Mouse (Mus musculus) heart, embryonic 15.5 days (tissue): ENCODE measurements around the gene Ccl21a. TPM values are rescaled to one million over a fixed set of nuclear protein-coding genes. Genes with fewer than 3 reads are reported as not detected.
"Not testable (repeated sequence)": the region's sequence is repeated elsewhere in the genome, so short reads cannot be mapped to it uniquely, and the experiment has no call there.

Source experiments
- ATAC-seq: fragments of 200-750 bp; cut with Nextera tagmentation; replicated peaks from 2 replicates; pipeline ENCODE4 v1.8.0; 2017; ENCODE audit warnings: low read depth, moderate TSS enrichment; ENCODE audit not compliant: insufficient number of reproducible peaks, insufficient read depth, low FRiP score
- H3K27ac ChIP-seq: fragments of 300-500 bp; sonication (generic); 2 replicates; pipeline ENCODE4 v1.5.1; 2015; ENCODE audit warnings: mild to moderate bottlenecking, inconsistent platforms
- H3K27me3 ChIP-seq: fragments of 300-500 bp; sonication (generic); 2 replicates; pipeline ENCODE4 v1.6.1; 2015; ENCODE audit warnings: inconsistent platforms
- H3K36me3 ChIP-seq: fragments of 300-500 bp; sonication (generic); 2 replicates; pipeline ENCODE4 v1.6.1; 2015; ENCODE audit warnings: mild to moderate bottlenecking, inconsistent platforms
- H3K4me1 ChIP-seq: fragments of 300-500 bp; sonication (generic); replicated peaks from 2 replicates; pipeline ENCODE4 v1.6.1; 2015; ENCODE audit warnings: inconsistent platforms
- H3K4me2 ChIP-seq: fragments of 300-500 bp; sonication (generic); 2 replicates; pipeline ENCODE4 v1.6.1; 2015; ENCODE audit warnings: inconsistent platforms, mild to moderate bottlenecking, moderate library complexity
- H3K4me3 ChIP-seq: fragments of 300-500 bp; sonication (generic); 2 replicates; pipeline ENCODE4 v1.5.1; 2015; ENCODE audit warnings: mild to moderate bottlenecking, inconsistent platforms
- H3K9ac ChIP-seq: fragments of 300-500 bp; sonication (generic); 2 replicates; pipeline ENCODE4 v1.6.1; 2015; ENCODE audit warnings: mild to moderate bottlenecking, inconsistent platforms
- H3K9me3 ChIP-seq: fragments of 300-500 bp; sonication (generic); replicated peaks from 2 replicates; pipeline ENCODE4 v1.6.1; 2016; ENCODE audit warnings: inconsistent platforms
- WGBS: fragments of 180-500 bp; shearing (Covaris S2); methylation state at CpG from one replicate; pipeline ENCODE4 v1.1.7; 2015; ENCODE audit warnings: mixed read lengths; 5-methylcytosine and 5-hydroxymethylcytosine counted together
- polyA plus RNA-seq: library from polyadenylated mRNA; unstranded; fragments of >200 nt; fragmentation: Nextera tagmentation; extraction: Ambion mirVana; gene quantifications from 2 replicates; pipeline ENCODE4 v1.2.1, GENCODE M21; 2015

Ccl21a gene
- 42.3 and 56.8 TPM in 2 replicates for polyA plus RNA-seq

DNA sequence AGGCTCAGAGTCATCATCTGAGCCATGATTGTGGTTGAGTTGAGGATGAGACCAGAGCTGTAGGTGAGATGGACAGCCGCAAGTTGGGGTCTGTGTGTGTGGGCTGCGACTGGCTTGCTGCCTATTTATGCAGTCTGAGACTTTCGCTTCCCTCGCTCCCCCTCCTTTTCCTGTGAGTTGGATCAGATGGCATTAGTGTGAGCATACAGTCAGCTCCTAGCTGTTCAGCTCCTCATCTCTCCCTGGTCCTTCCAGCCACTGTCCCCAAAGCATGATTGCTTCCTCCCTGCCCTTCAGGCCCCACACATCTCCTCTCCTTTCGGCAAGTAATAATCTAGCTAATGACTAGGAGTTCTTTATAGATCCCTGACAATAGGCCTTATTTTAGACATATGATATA is at the start of gene Ccl21a:
Gene Ccl21a, minus strand, starts transcription at position 101 of the 400 bp plus-strand sequence.
- H3K9ac ChIP-seq, H3K4me3 ChIP-seq, H3K27me3 ChIP-seq, ATAC-seq, H3K27ac ChIP-seq, H3K4me2 ChIP-seq, H3K9me3 ChIP-seq, H3K4me1 ChIP-seq, H3K36me3 ChIP-seq: not testable (repeated sequence)
- no CpG with 5 or more reads among the region's 5 CpGs for WGBS

DNA sequence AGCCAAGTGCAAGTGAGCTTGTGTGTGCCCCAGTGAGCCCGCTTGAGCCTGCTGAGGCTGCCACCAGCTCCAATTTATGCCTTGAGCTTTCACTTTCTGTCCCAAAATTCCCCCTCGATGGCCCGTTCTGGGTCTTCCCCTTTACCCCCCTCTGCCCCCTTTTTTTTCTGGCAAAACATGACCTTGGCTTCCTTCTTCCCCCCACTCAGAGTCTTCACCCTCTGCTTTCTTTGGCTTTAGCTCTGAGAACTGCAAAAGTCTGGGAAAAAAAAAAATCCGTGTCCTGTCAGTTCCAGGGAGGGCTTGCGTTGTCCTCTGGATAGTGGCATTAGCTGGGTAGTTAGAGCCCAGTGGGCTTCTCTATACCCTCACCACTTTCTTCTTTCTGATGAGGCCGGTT is 17.3 kb downstream of the Ccl21a start, which contains the start of gene Ccl19:
Gene Ccl19, minus strand, starts transcription at position 101 of the 400 bp plus-strand sequence.
- not testable (repeated sequence) for H3K4me1 ChIP-seq, H3K9ac ChIP-seq, H3K4me3 ChIP-seq, H3K9me3 ChIP-seq, H3K27ac ChIP-seq, H3K27me3 ChIP-seq, H3K4me2 ChIP-seq, ATAC-seq, H3K36me3 ChIP-seq
- no CpG with 5 or more reads among the region's 6 CpGs for WGBS

DNA sequence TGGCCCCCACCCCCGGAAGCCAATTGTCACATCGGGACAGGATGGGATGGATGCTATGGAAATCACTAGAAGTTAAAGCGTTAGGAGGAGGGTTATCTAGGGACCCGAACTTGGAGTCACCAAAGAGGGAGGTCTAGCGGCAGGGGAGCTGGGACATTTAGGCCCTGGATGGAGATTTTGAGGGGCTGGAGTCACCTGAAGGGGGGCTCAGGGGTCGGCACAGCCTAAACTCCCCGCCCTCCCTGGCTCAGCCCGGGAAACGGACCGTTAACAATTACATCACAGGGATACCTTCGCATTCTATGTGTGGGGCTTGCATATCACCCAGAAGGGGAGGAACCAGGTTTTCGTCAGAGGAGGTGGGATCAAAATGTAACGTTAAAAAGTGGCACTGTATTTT is 38.5 kb downstream of the Ccl21a start, which contains the start of gene 4930578G10Rik:
Gene 4930578G10Rik, plus strand, starts transcription at position 301 of the 400 bp plus-strand sequence.
- not testable (repeated sequence) for H3K27ac ChIP-seq, H3K27me3 ChIP-seq, H3K4me3 ChIP-seq, H3K4me1 ChIP-seq, H3K9me3 ChIP-seq, ATAC-seq, H3K36me3 ChIP-seq, H3K4me2 ChIP-seq, H3K9ac ChIP-seq
- WGBS = no CpG with 5 or more reads among the region's 13 CpGs

Other genes starting within 250 kb of the Ccl21a start
- gene Fam205a2, start 245.8 kb downstream of the Ccl21a start, polyA plus RNA-seq = 0.08 TPM in 1 of 2 replicates, not detected in the other
- gene Gm10591, start 161.8 kb downstream of the Ccl21a start, polyA plus RNA-seq = 1.1 TPM in 1 of 2 replicates, not detected in the other
- not detected in 2 replicates for gene Gm2564, start 144.3 kb downstream of the Ccl21a start, polyA plus RNA-seq
- gene Ccl27b, start 118.7 kb downstream of the Ccl21a start, polyA plus RNA-seq = not detected in 2 replicates
- gene Il11ra2, start 112.1 kb downstream of the Ccl21a start, polyA plus RNA-seq = 0.11 TPM in 1 of 2 replicates, not detected in the other
- gene 4930578G10Rik, start 38.4 kb downstream of the Ccl21a start, polyA plus RNA-seq = 0.25 TPM in 1 of 2 replicates, not detected in the other
- gene Ccl19, start 17.4 kb downstream of the Ccl21a start, polyA plus RNA-seq = 0.57 TPM in 1 of 2 replicates, not detected in the other
- not detected in 2 replicates for gene Fam205a1, start 79.9 kb upstream of the Ccl21a start, polyA plus RNA-seq
- 0.08 and 0.13 TPM in 2 replicates for gene Gm12394, start 82.8 kb upstream of the Ccl21a start, polyA plus RNA-seq
- gene Fam205c, start 100.2 kb upstream of the Ccl21a start, polyA plus RNA-seq = 0.20 and 0.41 TPM in 2 replicates
- 4.1 and 4.3 TPM in 2 replicates for gene Phf24, start 142.7 kb upstream of the Ccl21a start, polyA plus RNA-seq
- 17.7 and 18.2 TPM in 2 replicates for gene Dnajb5, start 175.8 kb upstream of the Ccl21a start, polyA plus RNA-seq
- gene 1700022I11Rik, start 195.6 kb upstream of the Ccl21a start, polyA plus RNA-seq = 0.18 and 0.42 TPM in 2 replicates
- 437 and 463 TPM in 2 replicates for gene Vcp, start 226.5 kb upstream of the Ccl21a start, polyA plus RNA-seq
- gene Fancg, start 236.5 kb upstream of the Ccl21a start, polyA plus RNA-seq = 9.8 and 13.5 TPM in 2 replicates